Mouse (Mus musculus) kidney, adult 2 months (tissue): ENCODE measurements around the gene Hexim2. TPM values are rescaled to one million over a fixed set of nuclear protein-coding genes. Genes with fewer than 3 reads are reported as not detected.
A peak's percentile ranks its signal among the peaks of the same experiment; 100 is the strongest.

Experiments
- DNase-seq: peaks from one replicate; pipeline ENCODE4 v3.0.0; 2021
- H3K27ac ChIP-seq: fragments of 200-500 bp; 2 replicates; pipeline ENCODE4 v1.5.1; 2012; ENCODE audit warnings: low read depth, low read length, control low read depth, inconsistent platforms; ENCODE audit not compliant: insufficient read depth
- H3K27me3 ChIP-seq: fragments of 200-500 bp; replicated peaks from 2 replicates; pipeline ENCODE4 v1.6.1; 2012; ENCODE audit warnings: mild to moderate bottlenecking, moderate library complexity, low read length, inconsistent platforms; ENCODE audit not compliant: control insufficient read depth, insufficient read depth
- H3K36me3 ChIP-seq: fragments of 200-500 bp; 2 replicates; pipeline ENCODE4 v1.6.1; 2012; ENCODE audit warnings: mild to moderate bottlenecking, moderate library complexity, low read length, inconsistent platforms; ENCODE audit not compliant: control insufficient read depth, insufficient read depth
- H3K4me1 ChIP-seq: fragments of 200-500 bp; 2 replicates; pipeline ENCODE4 v1.6.1; 2011; ENCODE audit warnings: low read length; ENCODE audit not compliant: control insufficient read depth, insufficient read depth
- H3K4me3 ChIP-seq: fragments of 200-500 bp; 2 replicates; pipeline ENCODE4 v1.5.1; 2011; ENCODE audit warnings: mild to moderate bottlenecking, low read depth, low read length, control low read depth; ENCODE audit not compliant: insufficient read depth
- CTCF ChIP-seq: fragments of 200-500 bp; conservative IDR thresholded peaks from 2 replicates; pipeline ENCODE4 v1.5.1; 2011; ENCODE audit warnings: low read depth, mild to moderate bottlenecking, control low read depth, low read length, moderate library complexity, mixed read lengths; ENCODE audit not compliant: insufficient read depth, insufficient read length
- POLR2A ChIP-seq: fragments of 200-500 bp; IDR thresholded peaks from one replicate; pipeline ENCODE4 v1.6.1; 2011; ENCODE audit warnings: low read depth, low read length, control low read depth
- WGBS: fragments of 180-500 bp; shearing (Covaris S2); methylation state at CpG from one replicate; pipeline ENCODE4 v1.1.7; 2018; 5-methylcytosine and 5-hydroxymethylcytosine counted together
- polyA plus RNA-seq: library from polyadenylated mRNA; depleted of rRNA; stranded (reverse); fragments of >200 nt; gene quantifications from 2 replicates; pipeline ENCODE4 v1.2.3, GENCODE M21; 2012

The Hexim2 gene
- polyA plus RNA-seq, 1 experiment: 4.0 TPM

GRCm38 (mm10) chr11:103098531-103099190, 33.6 kb upstream of the Hexim2 start:
- 80% methylated on average over 11 of the region's 11 CpGs for WGBS
- Histone ChIP-seq H3K27ac (no peak overlapping the region), H3K4me1 (peaks cover 9% of the 10 kb centered on the region; the same call in 1 of the 2 replicates)

DNA sequence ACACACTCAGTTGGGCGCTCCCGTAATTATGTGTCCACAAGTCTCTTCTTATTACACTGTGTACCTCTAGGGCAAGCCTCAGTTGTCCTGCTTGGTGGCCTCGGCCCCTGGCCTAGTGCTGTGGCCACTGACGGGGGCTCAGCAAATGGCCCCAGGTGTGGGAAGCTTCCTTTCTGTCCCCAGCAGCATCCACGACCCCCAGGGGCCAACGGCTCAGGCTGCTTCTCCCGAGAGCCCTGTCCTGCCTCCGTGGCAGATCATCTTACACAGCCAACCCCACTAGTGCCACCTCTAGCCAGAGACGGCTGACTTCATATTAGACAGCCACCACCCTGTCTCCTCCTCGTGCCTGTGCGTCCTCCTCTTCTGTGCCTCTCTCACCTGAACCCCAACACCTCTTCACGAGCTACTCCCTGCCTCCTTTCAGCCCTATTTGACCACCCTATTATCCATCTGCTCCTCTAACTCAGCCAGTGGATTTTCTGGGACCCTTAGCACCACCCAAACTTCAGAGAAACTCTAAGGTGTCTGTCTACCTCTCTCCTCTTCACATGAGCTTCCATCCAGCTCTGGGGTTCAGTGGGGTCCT, 32.8 kb upstream of the Hexim2 start:
- Histone ChIP-seq H3K27me3 (no peaks in the 10 kb centered on the region), H3K27ac (no peak overlapping the region), H3K4me1 (peaks cover 9% of the 10 kb centered on the region; the same call in 1 of the 2 replicates), H3K4me3 (no peak overlapping the region), H3K36me3 (no peaks in the 10 kb centered on the region)
- 77% methylated on average over 12 of the region's 12 CpGs for WGBS
- no peak for DNase-seq
- TF ChIP-seq POLR2A: no peak
- TF ChIP-seq CTCF: no peak

More at GRCm38 (mm10) chr11:103098531-103099190, 33.6 kb upstream of the Hexim2 start:
- H3K36me3 ChIP-seq: no peaks in the 10 kb centered on the region
- no peak for DNase-seq
- H3K27me3 ChIP-seq: no peaks in the 10 kb centered on the region
- no peak for TF ChIP-seq CTCF
- TF ChIP-seq POLR2A: no peak
- H3K4me3 ChIP-seq: no peak overlapping the region

DNA sequence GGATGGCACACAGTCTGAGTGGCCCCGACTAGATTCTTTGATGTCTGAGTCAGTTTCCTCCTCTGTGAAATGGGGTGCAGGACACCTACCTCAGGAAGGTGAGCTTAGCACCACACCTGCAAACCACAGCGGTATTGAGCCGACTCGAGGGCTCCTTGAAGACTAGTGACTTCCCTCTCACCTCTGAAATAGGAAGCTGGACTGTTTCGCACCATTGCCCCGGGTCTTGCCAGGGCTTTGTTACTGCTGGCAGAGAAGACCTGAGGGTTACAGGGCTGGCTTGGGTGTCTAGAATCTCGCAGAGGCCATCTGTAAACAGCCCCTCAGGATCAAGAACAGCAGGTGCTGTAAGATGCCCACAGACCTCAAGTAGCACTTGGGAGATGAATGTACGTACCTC, 31.9 kb upstream of the Hexim2 start:
- H3K4me1 ChIP-seq: peaks cover 9% of the 10 kb centered on the region; the same call in 1 of the 2 replicates
- H3K36me3 ChIP-seq: no peaks in the 10 kb centered on the region
- DNase-seq: peak; percentile 46
- H3K27ac ChIP-seq: no peak overlapping the region
- peak overlapping the region; percentile 15; the same call in 1 of the 2 replicates for H3K4me3 ChIP-seq
- 40% methylated on average over 8 of the region's 8 CpGs for whole genome bisulfite sequencing
- TF ChIP-seq POLR2A (no peak), CTCF (no peak)
- H3K27me3 ChIP-seq: no peaks in the 10 kb centered on the region

GRCm38 (mm10) chr11:103101481-103101865, 30.8 kb upstream of the Hexim2 start, which contains the start of the genes Plcd3 and Acbd4:
TSS of gene Plcd3 (minus strand) at chr11:103101658.
TSS of gene Acbd4 (plus strand) at chr11:103101682.
- Histone ChIP-seq H3K4me3 (peak within 1 kb of the TSS; percentile 50), H3K27ac (peak within 1 kb of the TSS; percentile 76), H3K4me1 (peaks cover 16% of the 10 kb centered on the region), H3K27me3 (no peaks in the 10 kb centered on the region), H3K36me3 (no peaks in the 10 kb centered on the region; the same call in 1 of the 2 replicates)
- WGBS: 1% methylated on average over 34 of the region's 34 CpGs
- peak; percentile 92 for DNase-seq
- peak; percentile 76 for TF ChIP-seq POLR2A
- no peak for TF ChIP-seq CTCF

DNA sequence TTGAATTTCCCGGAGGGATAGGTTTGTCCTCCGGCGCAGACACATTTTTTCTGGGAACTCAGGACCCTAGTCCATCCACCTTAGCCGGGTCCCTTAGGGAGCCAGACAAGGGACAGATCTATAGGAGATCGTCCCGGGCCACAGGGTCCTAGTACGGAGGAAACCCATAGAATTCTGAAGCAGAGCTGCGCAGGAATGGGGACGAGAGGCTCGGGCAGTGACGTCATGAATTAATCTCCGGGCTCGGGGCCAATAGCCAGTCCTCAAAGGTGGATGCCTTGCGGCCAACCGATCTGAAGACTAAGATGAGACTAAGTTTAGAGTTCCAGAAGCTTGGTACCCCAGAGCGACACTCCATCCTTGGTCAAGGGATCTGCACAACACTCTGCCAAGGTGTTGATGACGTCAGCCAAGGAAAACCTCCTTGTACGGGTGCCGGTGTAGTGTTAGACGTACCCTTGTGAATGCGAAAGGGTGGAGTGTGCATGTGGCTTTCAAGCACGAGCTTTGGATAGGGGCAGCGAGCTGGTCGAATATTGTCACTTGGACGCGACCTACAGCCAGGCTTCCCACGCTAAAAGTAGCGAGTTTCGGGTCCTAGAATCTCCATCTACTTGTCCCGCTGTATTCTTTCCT, 30.2 kb upstream of the Hexim2 start:
- peak; percentile 89 for DNase-seq
- 1% methylated on average over 30 of the region's 30 CpGs for WGBS
- TF ChIP-seq POLR2A: no peak
- TF ChIP-seq CTCF: no peak

GRCm38 (mm10) chr11:103102725-103103349, 29.4 kb upstream of the Hexim2 start:
- TF ChIP-seq CTCF (peak; percentile 100), POLR2A (peak; percentile 52)
- Histone ChIP-seq H3K4me1 (peaks cover 13% of the 10 kb centered on the region), H3K4me3 (peak overlapping the region; percentile 77), H3K27me3 (no peaks in the 10 kb centered on the region), H3K36me3 (no peaks in the 10 kb centered on the region; the same call in 1 of the 2 replicates), H3K27ac (peak overlapping the region; percentile 34)
- WGBS: under 1% methylated on average over 35 of the region's 35 CpGs
- DNase-seq: peak; percentile 99

More for the DNA sequence above, 30.2 kb upstream of the Hexim2 start:
- Histone ChIP-seq H3K27ac (peak overlapping the region; percentile 76), H3K4me1 (peaks cover 20% of the 10 kb centered on the region), H3K4me3 (peak overlapping the region; percentile 50), H3K27me3 (no peaks in the 10 kb centered on the region), H3K36me3 (no peaks in the 10 kb centered on the region; the same call in 1 of the 2 replicates)
